Comparison of ENCODE assay signal across 8 mouse cellular contexts in genomic region chrX:10718838-10719539, GRCm38 (mm10). TPM values are rescaled to one million over a fixed set of nuclear protein-coding genes. Genes with fewer than 3 reads are reported as not detected.
A peak's percentile ranks its signal among the peaks of the same experiment; 100 is the strongest.
DNase-seq lines count a peak whose midpoint lies in the region; ATAC-seq lines count a peak whose summit lies in the region.

No protein-coding gene starts in this region.

- peak; percentile 71 for DNase-seq in 3134 (ENCODE audit: extremely low read depth, insufficient read length, low spot score)
- peak; percentile 81 for DNase-seq in adrenal gland, postnatal 10 days
- peak; percentile 61 for DNase-seq in liver, embryonic 13.5 days
- DNase-seq in naive thymus-derived CD4-positive, alpha-beta T cell, adult 2 months (ENCODE audit: low read depth) = peak; percentile 69

- H3K27ac ChIP-seq in embryonic facial prominence, embryonic 15.5 days (replicated peaks) = peak overlapping the region; percentile 71
- peak overlapping the region; percentile 87 for H3K27ac ChIP-seq in heart, embryonic 12.5 days (ENCODE audit: poor library complexity, severe bottlenecking)
- H3K27ac ChIP-seq in kidney, embryonic 16.5 days (ENCODE audit: low read length) = peak overlapping the region; percentile 84
- H3K27ac ChIP-seq in liver, embryonic 13.5 days = peak overlapping the region; percentile 93
- H3K27ac ChIP-seq in stomach, embryonic 14.5 days (ENCODE audit: low read length) = peak overlapping the region; percentile 85

- no peaks in the 10 kb centered on the region for H3K27me3 ChIP-seq in embryonic facial prominence, embryonic 15.5 days
- no peaks in the 10 kb centered on the region; the same call in 1 of the 2 replicates for H3K27me3 ChIP-seq in heart, embryonic 12.5 days (replicated peaks)
- H3K27me3 ChIP-seq in kidney, embryonic 16.5 days (ENCODE audit: insufficient read depth, low read length) = peaks cover 6% of the 10 kb centered on the region
- no peaks in the 10 kb centered on the region for H3K27me3 ChIP-seq in liver, embryonic 13.5 days
- no peaks in the 10 kb centered on the region for H3K27me3 ChIP-seq in stomach, embryonic 14.5 days (ENCODE audit: control insufficient read depth, insufficient read depth, low read length)

- H3K4me3 ChIP-seq in embryonic facial prominence, embryonic 15.5 days (replicated peaks) = peak overlapping the region; percentile 54
- peak overlapping the region; percentile 68 for H3K4me3 ChIP-seq in heart, embryonic 12.5 days
- peak overlapping the region; percentile 60 for H3K4me3 ChIP-seq in kidney, embryonic 16.5 days (ENCODE audit: low read length)
- H3K4me3 ChIP-seq in liver, embryonic 13.5 days (replicated peaks) = peak overlapping the region; percentile 79
- H3K4me3 ChIP-seq in stomach, embryonic 14.5 days (ENCODE audit: low read depth, low read length) = peak overlapping the region; percentile 47

- peak; percentile 78 for ATAC-seq in embryonic facial prominence, embryonic 15.5 days (ENCODE audit: insufficient number of reproducible peaks, low FRiP score, low TSS enrichment, low read depth)
- peak; percentile 64 for ATAC-seq in heart, embryonic 12.5 days (ENCODE audit: insufficient number of reproducible peaks, low FRiP score)
- peak; percentile 65; the same call in 1 of the 2 replicates for ATAC-seq in kidney, embryonic 16.5 days (ENCODE audit: low FRiP score, low TSS enrichment)
- peak; percentile 65 for ATAC-seq in liver, embryonic 13.5 days (ENCODE audit: low read depth)
- peak; percentile 54; the same call in 1 of the 2 replicates for ATAC-seq in stomach, embryonic 14.5 days (ENCODE audit: insufficient number of reproducible peaks, insufficient read depth, low FRiP score, low read depth)

- H3K4me1 ChIP-seq in embryonic facial prominence, embryonic 15.5 days = no peaks in the 10 kb centered on the region
- H3K4me1 ChIP-seq in heart, embryonic 12.5 days (replicated peaks) = peaks cover 6% of the 10 kb centered on the region
- peaks cover 9% of the 10 kb centered on the region; the same call in 1 of the 2 replicates for H3K4me1 ChIP-seq in kidney, embryonic 16.5 days (ENCODE audit: insufficient read depth, low read length)
- H3K4me1 ChIP-seq in liver, embryonic 13.5 days (replicated peaks) = peaks cover 34% of the 10 kb centered on the region
- no peaks in the 10 kb centered on the region for H3K4me1 ChIP-seq in stomach, embryonic 14.5 days (ENCODE audit: control insufficient read depth, insufficient read depth, low read length)

- WGBS in embryonic facial prominence, embryonic 15.5 days = 19% methylated on average over 22 of the region's 22 CpGs
- WGBS in heart, embryonic 12.5 days = 15% methylated on average over 22 of the region's 22 CpGs
- 22% methylated on average over 22 of the region's 22 CpGs for WGBS in kidney, embryonic 16.5 days
- WGBS in liver, embryonic 13.5 days (ENCODE audit: insufficient replicate concordance) = 13% methylated on average over 22 of the region's 22 CpGs
- WGBS in stomach, embryonic 14.5 days = 21% methylated on average over 22 of the region's 22 CpGs

- H3K9me3 ChIP-seq in embryonic facial prominence, embryonic 15.5 days (replicated peaks) = no peaks in the 10 kb centered on the region
- H3K9me3 ChIP-seq in heart, embryonic 12.5 days (replicated peaks) = no peaks in the 10 kb centered on the region
- no peaks in the 10 kb centered on the region for H3K9me3 ChIP-seq in kidney, embryonic 16.5 days (ENCODE audit: low read length)
- no peaks in the 10 kb centered on the region for H3K9me3 ChIP-seq in liver, embryonic 13.5 days (replicated peaks)
- H3K9me3 ChIP-seq in stomach, embryonic 14.5 days (ENCODE audit: control insufficient read depth, low read depth, low read length) = no peaks in the 10 kb centered on the region

- H3K36me3 ChIP-seq in embryonic facial prominence, embryonic 15.5 days = no peaks in the 10 kb centered on the region
- no peaks in the 10 kb centered on the region for H3K36me3 ChIP-seq in heart, embryonic 12.5 days
- no peaks in the 10 kb centered on the region for H3K36me3 ChIP-seq in kidney, embryonic 16.5 days (ENCODE audit: insufficient read depth, low read length)
- no peaks in the 10 kb centered on the region for H3K36me3 ChIP-seq in liver, embryonic 13.5 days
- no peaks in the 10 kb centered on the region for H3K36me3 ChIP-seq in stomach, embryonic 14.5 days (ENCODE audit: control insufficient read depth, insufficient read depth, low read length)

- peak overlapping the region; percentile 33 for H3K9ac ChIP-seq in embryonic facial prominence, embryonic 15.5 days
- peak overlapping the region; percentile 84 for H3K9ac ChIP-seq in heart, embryonic 12.5 days
- peak overlapping the region; percentile 76 for H3K9ac ChIP-seq in kidney, embryonic 16.5 days (replicated peaks; ENCODE audit: low read length)
- peak overlapping the region; percentile 87 for H3K9ac ChIP-seq in liver, embryonic 13.5 days
- peak overlapping the region; percentile 65 for H3K9ac ChIP-seq in stomach, embryonic 14.5 days (replicated peaks; ENCODE audit: low read depth, low read length)

- H3K4me2 ChIP-seq in embryonic facial prominence, embryonic 15.5 days (replicated peaks) = peak overlapping the region; percentile 57
- H3K4me2 ChIP-seq in heart, embryonic 12.5 days = peak overlapping the region; percentile 83
- peak overlapping the region; percentile 64 for H3K4me2 ChIP-seq in kidney, embryonic 16.5 days (replicated peaks; ENCODE audit: low read depth, low read length)
- H3K4me2 ChIP-seq in liver, embryonic 13.5 days = peak overlapping the region; percentile 75
- peak overlapping the region; percentile 50 for H3K4me2 ChIP-seq in stomach, embryonic 14.5 days (replicated peaks; ENCODE audit: low read depth, low read length)

RNA-seq across cellular contexts. Expression of gene Mid1ip1, which starts 4.2 kb away (rescaled TPM):
- total RNA-seq in adrenal gland, postnatal 10 days (2021) = 10 to 100 TPM; 54.7 to 60.0 TPM
- polyA plus RNA-seq in embryonic facial prominence, embryonic 15.5 days (2015; fragmentation: Nextera tagmentation; extraction: Ambion mirVana) = 42.5 and 45.6 TPM in 2 replicates
- 31.7 and 31.9 TPM in 2 replicates for polyA plus RNA-seq in heart, embryonic 12.5 days (2016; fragmentation: Nextera tagmentation; extraction: Ambion mirVana)
- polyA plus RNA-seq in kidney, embryonic 16.5 days (2015; fragmentation: Nextera tagmentation; extraction: Ambion mirVana) = 49.4 and 58.3 TPM in 2 replicates
- 41.9 and 42.0 TPM in 2 replicates for polyA plus RNA-seq in liver, embryonic 13.5 days (2015; fragmentation: Nextera tagmentation; extraction: Ambion mirVana)
- polyA plus RNA-seq in stomach, embryonic 14.5 days (2014; fragmentation: Nextera tagmentation; extraction: Ambion mirVana) = 62.6 and 67.7 TPM in 2 replicates

Comparison
In these comparisons a context has a peak if more than half of its experiments do, and no peak if none do; other contexts are left out.
1. Peak in every context shown above with its lines: DNase-seq, ATAC-seq, H3K4me3 ChIP-seq and H3K27ac ChIP-seq.
2. H3K9ac ChIP-seq: peak in every context shown above with its lines; median percentile 87 in liver, embryonic 13.5 days; 84 in heart, embryonic 12.5 days; 76 in kidney, embryonic 16.5 days; 65 in stomach, embryonic 14.5 days; 33 in embryonic facial prominence, embryonic 15.5 days.